Mouse (Mus musculus) myocyte (in vitro differentiated cells): ENCODE results near the gene Pcx.

Source experiments
- CEBPB ChIP-seq: IDR thresholded peaks from 2 replicates; pipeline ENCODE4 v1.6.1; 2011; ENCODE audit warnings: mild to moderate bottlenecking, moderate library complexity; ENCODE audit not compliant: poor library complexity, insufficient read depth, severe bottlenecking
- E2F4 ChIP-seq: IDR thresholded peaks from one replicate; pipeline ENCODE4 v1.6.1; 2011; ENCODE audit warnings: mild to moderate bottlenecking, control low read depth, moderate library complexity; ENCODE audit not compliant: insufficient read depth
- MAX ChIP-seq: IDR thresholded peaks from one replicate; pipeline ENCODE4 v1.6.1; 2011; ENCODE audit warnings: low read depth, mild to moderate bottlenecking, control low read depth
- MYOG ChIP-seq, 3 experiments: IDR thresholded peaks; one replicate each; pipeline ENCODE4 v1.6.1; 2011; ENCODE audit warnings: control low read depth in 2 of 3, low read depth in 2 of 3, mild to moderate bottlenecking in 2 of 3; ENCODE audit not compliant: insufficient read length in 2 of 3, control insufficient read depth in 1 of 3, insufficient read depth in 1 of 3
- POLR2A ChIP-seq: IDR thresholded peaks from one replicate; pipeline ENCODE4 v1.6.1; 2011; ENCODE audit warnings: low read depth, mild to moderate bottlenecking, control low read depth, moderate library complexity; ENCODE audit not compliant: insufficient read length
- POLR2AphosphoS2 ChIP-seq: IDR thresholded peaks from one replicate; pipeline ENCODE4 v1.6.1; 2011; ENCODE audit warnings: low read depth, control low read depth; ENCODE audit not compliant: insufficient read length
- REST ChIP-seq: IDR thresholded peaks from one replicate; pipeline ENCODE4 v1.6.1; 2011; ENCODE audit warnings: mild to moderate bottlenecking, control low read depth, moderate library complexity; ENCODE audit not compliant: insufficient read depth, insufficient read length
- TCF12 ChIP-seq: IDR thresholded peaks from one replicate; pipeline ENCODE4 v1.6.1; 2011; ENCODE audit warnings: mild to moderate bottlenecking, control low read depth; ENCODE audit not compliant: poor library complexity, insufficient read depth, severe bottlenecking
- TCF3 ChIP-seq: IDR thresholded peaks from one replicate; pipeline ENCODE4 v1.6.1; 2011; ENCODE audit warnings: low read depth, control low read depth; ENCODE audit not compliant: insufficient read length

DNA sequence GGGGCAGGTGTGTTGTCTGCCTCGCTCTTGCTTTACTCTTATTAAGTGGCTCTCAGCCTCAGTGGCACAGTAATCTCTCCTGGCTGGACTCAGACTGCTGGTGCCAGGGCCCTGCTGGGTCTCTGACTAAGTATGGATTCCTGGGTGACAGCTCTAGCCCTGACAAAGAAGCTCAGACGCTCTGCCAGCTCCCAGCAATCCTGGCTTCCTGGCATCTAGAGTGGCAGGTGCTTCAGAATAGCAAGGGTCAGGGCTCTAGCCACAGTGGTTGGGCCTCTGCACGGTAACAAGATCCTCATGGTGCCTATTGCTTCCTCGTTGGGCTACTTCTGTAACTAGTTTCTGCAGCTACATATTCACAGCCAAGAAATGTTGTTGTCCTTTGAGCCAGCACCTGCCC, 99.8 kb downstream of the Pcx start:
- TF ChIP-seq TCF12 (no peak), MYOG (IDR thresholded peaks at IDR 0.05; ENCODE audit: control insufficient read depth in 1 of 3, insufficient read depth in 1 of 3, insufficient read length in 2 of 3, low read depth in 2 of 3) (peak in 1 of 3 experiments; percentile 40), POLR2A (no peak), CEBPB (no peak), REST (no peak), MAX (no peak), POLR2AphosphoS2 (no peak), E2F4 (no peak), TCF3 (no peak)
